Mouse (Mus musculus): ENCODE data around the gene Fam160b1.

- TF ChIP-seq CTCF (conservative IDR thresholded peaks at IDR 0.05 in 1 of 2, IDR thresholded peaks at IDR 0.05 in 1 of 2; ENCODE audit: low read depth in 2 of 2, low read length in 2 of 2) (peak in 1 of 2 experiments; percentile 19; a peak in 1 of 4 replicates), NELFE (IDR thresholded peaks at IDR 0.05; ENCODE audit: low read depth, low read length) (no peak), E2F4 (IDR thresholded peaks at IDR 0.05; ENCODE audit: insufficient replicate concordance, low read depth, low read length) (no peak), CHD2 (IDR thresholded peaks at IDR 0.05; ENCODE audit: low read length) (no peak), ZNF384 (IDR thresholded peaks at IDR 0.05; ENCODE audit: low read depth, low read length) (no peak), EP300 (IDR thresholded peaks at IDR 0.05; ENCODE audit: low read length) (no peak), POLR2A (IDR thresholded peaks at IDR 0.05; ENCODE audit: low read depth, low read length) (no peak), PAX5 (IDR thresholded peaks at IDR 0.05; ENCODE audit: low read length) (no peak), ETS1 (conservative IDR thresholded peaks at IDR 0.05; ENCODE audit: low read depth, low read length) (no peak), JUND (conservative IDR thresholded peaks at IDR 0.05; ENCODE audit: low read depth, low read length) (no peak), RCOR1 (conservative IDR thresholded peaks at IDR 0.05; ENCODE audit: low read depth, low read length) (no peak)
These were observed 666 bp upstream of the Fam160b1 start for GRCm38 (mm10) chr19:57359701-57360326.
